Mouse (Mus musculus): ENCODE results near the gene Zp3. TPM values are rescaled to one million over a fixed set of nuclear protein-coding genes. Genes with fewer than 3 reads are reported as not detected.
A peak's percentile ranks its signal among the peaks of the same experiment; 100 is the strongest.

Zp3 gene
- polyA plus RNA-seq, 1 experiment = not detected

DNA sequence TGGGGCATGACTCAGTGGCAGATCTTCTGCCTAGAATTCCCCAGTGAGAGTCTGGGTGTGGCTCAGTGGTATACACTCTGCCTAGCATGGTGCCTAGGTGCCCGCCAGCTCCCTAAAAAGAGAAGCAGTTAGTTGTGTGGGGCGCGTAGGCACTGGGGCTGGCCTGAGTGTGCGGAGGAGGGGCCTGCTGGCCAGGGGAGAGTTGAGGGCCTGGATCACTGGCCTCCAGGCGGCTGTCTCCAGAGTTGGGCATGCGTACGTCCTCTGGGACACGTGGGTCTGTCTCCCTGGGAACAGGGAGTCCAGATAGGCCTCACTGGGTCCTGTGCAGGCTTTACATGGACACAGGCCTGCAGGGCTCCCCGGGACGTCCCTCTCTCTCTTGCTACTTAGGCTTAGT, 35.0 kb downstream of the Zp3 start:
- H3K36me3 ChIP-seq (ENCODE audit: control insufficient read depth, insufficient read depth) = peaks cover 27% of the 10 kb centered on the region
- no peak overlapping the region for H3K4me3 ChIP-seq (ENCODE audit: insufficient read depth, poor library complexity, severe bottlenecking)
- no peaks in the 10 kb centered on the region for H3K79me2 ChIP-seq (ENCODE audit: control insufficient read depth, insufficient read depth)
- H3K79me3 ChIP-seq (ENCODE audit: low read depth) = peaks cover 2% of the 10 kb centered on the region
- no peaks in the 10 kb centered on the region for H3K27me3 ChIP-seq (ENCODE audit: control insufficient read depth, insufficient read depth, insufficient read length)
- no peak for TF ChIP-seq CEBPB (IDR thresholded peaks at IDR 0.05; ENCODE audit: low read depth)
- peak overlapping the region; percentile 13 for H3ac ChIP-seq (ENCODE audit: control insufficient read depth, insufficient read length, low read depth)

DNA sequence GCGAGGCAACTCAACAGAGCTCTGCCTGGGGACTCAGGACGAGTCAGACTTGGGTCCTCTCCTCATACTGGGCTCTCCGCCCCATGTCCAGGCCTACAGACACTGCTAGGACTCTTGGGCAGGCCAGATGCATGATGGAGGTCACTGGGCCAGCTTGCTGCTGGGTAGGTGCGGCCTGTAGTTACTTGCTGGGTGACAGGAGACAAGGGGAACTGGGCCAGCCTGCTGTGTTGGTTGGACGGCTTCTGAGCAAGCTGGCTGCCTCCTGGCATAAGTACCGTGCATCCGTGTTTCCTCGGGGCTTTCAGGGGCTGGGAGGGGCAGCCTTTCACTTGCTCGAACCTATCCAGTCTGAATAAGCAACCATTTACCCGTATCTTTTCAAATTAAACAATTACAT, 35.7 kb downstream of the Zp3 start:
- Histone ChIP-seq H3K27me3 (ENCODE audit: control insufficient read depth, insufficient read depth, insufficient read length) (no peaks in the 10 kb centered on the region), H3K79me2 (ENCODE audit: control insufficient read depth, insufficient read depth) (no peaks in the 10 kb centered on the region), H3K36me3 (ENCODE audit: control insufficient read depth, insufficient read depth) (peaks cover 20% of the 10 kb centered on the region), H3ac (ENCODE audit: control insufficient read depth, insufficient read length, low read depth) (no peak overlapping the region), H3K4me3 (ENCODE audit: insufficient read depth, poor library complexity, severe bottlenecking) (no peak overlapping the region), H3K79me3 (ENCODE audit: low read depth) (peaks cover 2% of the 10 kb centered on the region)
- TF ChIP-seq FOSL1 (IDR thresholded peaks at IDR 0.05; ENCODE audit: insufficient read depth, low read length, poor library complexity, severe bottlenecking) (no peak), CTCF (IDR thresholded peaks at IDR 0.05; ENCODE audit: control insufficient read depth, insufficient read depth, insufficient read length) (no peak), USF1 (IDR thresholded peaks at IDR 0.05; ENCODE audit: low read depth) (no peak), MYOG (IDR thresholded peaks at IDR 0.05; ENCODE audit: control insufficient read depth, extremely low read depth, insufficient read length) (no peak), MYOD1 (IDR thresholded peaks at IDR 0.05; ENCODE audit: control insufficient read depth, insufficient read length, low read depth) (no peak), MAX (IDR thresholded peaks at IDR 0.05) (no peak), CEBPB (IDR thresholded peaks at IDR 0.05; ENCODE audit: low read depth) (no peak)

DNA sequence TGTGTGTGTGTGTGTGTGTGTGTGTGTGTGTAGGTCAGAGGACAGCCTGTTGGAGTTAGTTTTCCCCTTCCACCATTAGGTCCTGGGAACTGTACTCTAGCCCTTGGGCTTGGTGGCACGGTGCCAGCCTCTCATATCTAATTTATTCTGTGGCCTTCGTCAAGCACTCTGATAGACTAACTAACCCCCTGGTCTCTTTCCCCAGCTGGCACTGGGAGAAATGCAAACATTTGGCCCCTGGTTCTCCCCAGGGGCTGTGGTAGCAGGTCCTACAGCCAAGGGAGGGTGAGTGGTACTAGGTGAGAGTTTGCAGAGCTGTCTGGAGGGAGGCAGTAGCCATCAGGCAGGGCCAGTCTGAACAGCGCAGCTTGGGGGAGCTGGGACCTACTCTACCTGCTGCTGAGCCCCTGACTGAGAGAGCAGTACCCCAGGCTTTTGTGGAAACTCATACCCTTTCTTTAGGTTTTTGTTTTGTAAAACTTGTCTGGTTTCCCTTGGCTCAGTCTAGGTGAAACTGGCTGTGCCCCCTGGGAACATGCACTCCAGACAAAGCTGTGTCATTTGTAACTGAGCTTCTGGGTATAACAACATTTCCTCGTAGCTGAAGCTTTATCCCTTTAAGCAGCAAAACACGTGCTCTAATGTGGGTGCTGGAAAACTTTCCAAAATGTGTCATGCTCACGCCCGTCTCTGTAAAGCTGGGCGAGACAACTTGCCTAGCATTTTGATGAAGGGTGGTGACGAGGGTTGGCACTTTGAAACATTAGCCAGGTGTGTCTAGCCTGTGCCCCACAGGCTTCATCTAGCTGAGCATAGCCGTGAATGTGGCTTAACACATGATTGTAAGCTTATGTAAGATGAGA, 36.3 kb downstream of the Zp3 start:
- H3K79me2 ChIP-seq (ENCODE audit: control insufficient read depth, insufficient read depth) = no peaks in the 10 kb centered on the region
- H3K36me3 ChIP-seq (ENCODE audit: control insufficient read depth, insufficient read depth) = peaks cover 16% of the 10 kb centered on the region
- H3K79me3 ChIP-seq (ENCODE audit: low read depth) = peaks cover 2% of the 10 kb centered on the region
- H3K4me3 ChIP-seq (ENCODE audit: insufficient read depth, poor library complexity, severe bottlenecking) = no peak overlapping the region
- H3ac ChIP-seq (ENCODE audit: control insufficient read depth, insufficient read length, low read depth) = no peak overlapping the region
- H3K27me3 ChIP-seq (ENCODE audit: control insufficient read depth, insufficient read depth, insufficient read length) = no peaks in the 10 kb centered on the region
- TF ChIP-seq MYOG (IDR thresholded peaks at IDR 0.05; ENCODE audit: control insufficient read depth, extremely low read depth, insufficient read length) (no peak), MAX (IDR thresholded peaks at IDR 0.05) (peak; percentile 34), USF1 (IDR thresholded peaks at IDR 0.05; ENCODE audit: low read depth) (peak; percentile 49)

DNA sequence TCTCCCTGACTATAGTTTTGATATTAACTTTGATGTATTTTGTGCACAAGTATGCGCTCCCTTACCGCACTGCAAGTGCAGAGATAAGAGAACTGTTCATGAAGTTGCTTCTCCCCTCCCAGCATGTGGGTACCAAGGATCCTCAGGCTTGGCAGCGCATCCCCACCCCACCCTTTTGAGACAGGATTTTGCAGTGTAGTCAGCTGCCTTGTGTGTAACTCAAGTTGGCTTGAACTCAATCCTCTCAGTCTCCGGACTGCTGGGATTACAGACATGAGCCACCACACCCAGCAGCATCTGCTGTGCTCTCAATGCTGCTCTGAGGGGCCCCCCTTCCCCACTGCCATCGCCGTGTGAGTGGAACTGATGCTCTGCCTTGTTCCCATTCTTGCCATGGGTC, 37.4 kb downstream of the Zp3 start:
- no peak overlapping the region for H3K4me3 ChIP-seq (ENCODE audit: insufficient read depth, poor library complexity, severe bottlenecking)
- H3K36me3 ChIP-seq (ENCODE audit: control insufficient read depth, insufficient read depth) = peaks cover 6% of the 10 kb centered on the region
- no peaks in the 10 kb centered on the region for H3K79me2 ChIP-seq (ENCODE audit: control insufficient read depth, insufficient read depth)
- TF ChIP-seq MYOD1 (IDR thresholded peaks at IDR 0.05; ENCODE audit: control insufficient read depth, insufficient read length, low read depth) = no peak
- TF ChIP-seq MAX (IDR thresholded peaks at IDR 0.05) = no peak
- no peak for TF ChIP-seq CEBPB (IDR thresholded peaks at IDR 0.05; ENCODE audit: low read depth)
- TF ChIP-seq CTCF (IDR thresholded peaks at IDR 0.05; ENCODE audit: control insufficient read depth, insufficient read depth, insufficient read length) = no peak
- H3K27me3 ChIP-seq (ENCODE audit: control insufficient read depth, insufficient read depth, insufficient read length) = no peaks in the 10 kb centered on the region
- peaks cover 2% of the 10 kb centered on the region for H3K79me3 ChIP-seq (ENCODE audit: low read depth)
- H3ac ChIP-seq (ENCODE audit: control insufficient read depth, insufficient read length, low read depth) = no peak overlapping the region

DNA sequence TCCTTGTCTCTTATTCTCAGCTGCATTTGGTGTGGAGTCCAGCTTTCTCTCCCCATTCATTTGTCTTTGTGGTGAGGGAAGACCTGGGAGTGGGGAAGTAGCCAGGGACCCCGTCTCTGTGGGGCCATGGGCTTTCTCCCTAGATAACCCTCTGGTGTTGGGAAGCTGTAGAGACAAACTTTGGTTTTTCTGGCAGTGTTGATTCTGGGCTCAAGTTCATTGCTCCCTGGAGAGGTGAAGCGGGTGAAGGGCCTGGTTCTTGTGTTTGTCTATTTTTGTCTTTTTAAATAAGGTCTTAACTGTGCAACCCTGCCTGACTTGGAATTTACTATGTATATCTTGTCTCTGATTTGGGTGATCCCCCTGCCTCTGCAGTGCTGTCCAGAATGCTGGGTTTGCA, 38.8 kb downstream of the Zp3 start:
- Histone ChIP-seq H3K27me3 (ENCODE audit: control insufficient read depth, insufficient read depth, insufficient read length) (no peaks in the 10 kb centered on the region), H3K79me2 (ENCODE audit: control insufficient read depth, insufficient read depth) (no peaks in the 10 kb centered on the region), H3ac (ENCODE audit: control insufficient read depth, insufficient read length, low read depth) (no peak overlapping the region), H3K79me3 (ENCODE audit: low read depth) (peaks cover 2% of the 10 kb centered on the region), H3K36me3 (ENCODE audit: control insufficient read depth, insufficient read depth) (peaks cover 2% of the 10 kb centered on the region), H3K4me3 (ENCODE audit: insufficient read depth, poor library complexity, severe bottlenecking) (no peak overlapping the region)
- TF ChIP-seq MYOG (IDR thresholded peaks at IDR 0.05; ENCODE audit: control insufficient read depth, extremely low read depth, insufficient read length) = no peak
- TF ChIP-seq USF1 (IDR thresholded peaks at IDR 0.05; ENCODE audit: low read depth) = no peak
- TF ChIP-seq MYOD1 (IDR thresholded peaks at IDR 0.05; ENCODE audit: control insufficient read depth, insufficient read length, low read depth) = no peak
- no peak for TF ChIP-seq MAX (IDR thresholded peaks at IDR 0.05)
- TF ChIP-seq CTCF (IDR thresholded peaks at IDR 0.05; ENCODE audit: control insufficient read depth, insufficient read depth, insufficient read length) = no peak
- no peak for TF ChIP-seq CEBPB (IDR thresholded peaks at IDR 0.05; ENCODE audit: low read depth)
- no peak for TF ChIP-seq FOSL1 (IDR thresholded peaks at IDR 0.05; ENCODE audit: insufficient read depth, low read length, poor library complexity, severe bottlenecking)

DNA sequence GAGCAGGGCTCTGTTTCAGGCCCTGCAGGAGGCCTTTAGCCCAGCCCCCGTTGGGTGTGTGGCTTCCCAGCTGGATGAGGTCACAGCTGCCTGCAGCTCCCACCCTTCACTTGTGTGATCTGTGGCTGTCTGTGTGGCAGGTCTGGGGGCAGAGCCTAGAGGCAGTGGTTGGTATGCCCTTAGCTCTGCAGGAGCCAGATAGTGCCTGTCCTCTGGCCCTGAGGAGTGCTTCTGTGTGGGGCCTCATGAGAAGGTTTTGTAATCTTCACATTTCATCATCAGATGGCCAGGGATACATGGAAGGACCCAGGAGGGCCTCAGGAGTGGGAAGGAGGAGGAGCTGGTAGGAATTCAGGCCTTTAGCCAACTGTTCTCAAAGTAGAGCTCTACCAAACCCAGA, 40.0 kb downstream of the Zp3 start:
- TF ChIP-seq MYOD1 (IDR thresholded peaks at IDR 0.05; ENCODE audit: control insufficient read depth, insufficient read length, low read depth) (no peak), CEBPB (IDR thresholded peaks at IDR 0.05; ENCODE audit: low read depth) (no peak), CTCF (IDR thresholded peaks at IDR 0.05; ENCODE audit: control insufficient read depth, insufficient read depth, insufficient read length) (no peak), MYOG (IDR thresholded peaks at IDR 0.05; ENCODE audit: control insufficient read depth, extremely low read depth, insufficient read length) (no peak), MAX (IDR thresholded peaks at IDR 0.05) (no peak)

More for the DNA sequence above, 40.0 kb downstream of the Zp3 start:
- Histone ChIP-seq H3K4me3 (ENCODE audit: insufficient read depth, poor library complexity, severe bottlenecking) (no peak overlapping the region), H3K36me3 (ENCODE audit: control insufficient read depth, insufficient read depth) (peaks cover 2% of the 10 kb centered on the region), H3ac (ENCODE audit: control insufficient read depth, insufficient read length, low read depth) (no peak overlapping the region), H3K27me3 (ENCODE audit: control insufficient read depth, insufficient read depth, insufficient read length) (no peaks in the 10 kb centered on the region), H3K79me3 (ENCODE audit: low read depth) (peaks cover 2% of the 10 kb centered on the region), H3K79me2 (ENCODE audit: control insufficient read depth, insufficient read depth) (no peaks in the 10 kb centered on the region)
